Mouse (Mus musculus) neural tube, embryonic 12.5 days (tissue): ENCODE results near the gene BC049762. TPM values are rescaled to one million over a fixed set of nuclear protein-coding genes. Genes with fewer than 3 reads are reported as not detected.

Experiments
- ATAC-seq: fragments of 200-750 bp; cut with Nextera tagmentation; 2 replicates; pipeline ENCODE4 v1.8.0; 2017; ENCODE audit warnings: low read depth, mild to moderate bottlenecking, moderate TSS enrichment, moderate library complexity; ENCODE audit not compliant: low FRiP score
- H3K27ac ChIP-seq: fragments of 300-500 bp; sonication (generic); 2 replicates; pipeline ENCODE4 v1.5.1; 2016
- H3K27me3 ChIP-seq: fragments of 300-500 bp; sonication (generic); replicated peaks from 2 replicates; pipeline ENCODE4 v1.6.1; 2016; ENCODE audit warnings: mild to moderate bottlenecking
- H3K36me3 ChIP-seq: fragments of 300-500 bp; sonication (generic); 2 replicates; pipeline ENCODE4 v1.6.1; 2016; ENCODE audit warnings: mild to moderate bottlenecking
- H3K4me1 ChIP-seq: fragments of 300-500 bp; sonication (generic); 2 replicates; pipeline ENCODE4 v1.6.1; 2016
- H3K4me2 ChIP-seq: fragments of 300-500 bp; sonication (generic); replicated peaks from 2 replicates; pipeline ENCODE4 v1.6.1; 2016; ENCODE audit warnings: mild to moderate bottlenecking
- H3K4me3 ChIP-seq: fragments of 300-500 bp; sonication (generic); 2 replicates; pipeline ENCODE4 v1.5.1; 2016
- H3K9ac ChIP-seq: fragments of 300-500 bp; sonication (generic); 2 replicates; pipeline ENCODE4 v1.6.1; 2016; ENCODE audit warnings: mild to moderate bottlenecking
- H3K9me3 ChIP-seq: fragments of 300-500 bp; sonication (generic); 2 replicates; pipeline ENCODE4 v1.6.1; 2016; ENCODE audit warnings: mild to moderate bottlenecking
- WGBS: fragments of 180-500 bp; shearing (Covaris S2); methylation state at CpG from one replicate; pipeline ENCODE4 v1.1.7; 2016; 5-methylcytosine and 5-hydroxymethylcytosine counted together
- polyA plus RNA-seq: library from polyadenylated mRNA; unstranded; fragments of >200 nt; fragmentation: Nextera tagmentation; extraction: Ambion mirVana; gene quantifications from 2 replicates; pipeline ENCODE4 v1.2.1, GENCODE M21; 2016

The BC049762 gene
- polyA plus RNA-seq, 1 experiment from 2014 or later = 0.35 TPM

DNA sequence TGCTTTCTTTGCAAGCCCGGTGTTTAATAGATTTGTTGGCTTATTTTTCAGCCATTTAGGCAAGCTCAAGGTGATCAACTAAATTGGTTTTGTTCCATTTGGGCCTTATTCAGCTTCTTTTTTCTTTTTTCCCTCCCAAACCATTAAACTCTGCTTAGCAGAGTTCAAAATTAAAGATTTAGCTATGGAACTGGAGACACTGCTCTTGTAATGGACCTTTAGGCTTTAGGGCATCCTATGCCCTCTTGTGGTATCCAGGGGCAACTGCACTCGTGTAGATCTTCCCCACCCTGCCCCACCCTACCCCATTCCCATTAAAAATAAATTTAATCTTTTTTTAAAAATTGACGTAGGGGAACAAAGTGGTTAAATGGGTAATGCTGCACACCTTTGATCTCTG is 2.5 kb upstream of the BC049762 start:
- Histone ChIP-seq H3K27me3 (no peaks in the 10 kb centered on the region), H3K4me3 (0 out of 2 replicates have a peak overlapping the region, but pooled peaks have one; percentile 5), H3K36me3 (peaks cover 6% of the 10 kb centered on the region), H3K27ac (no peak overlapping the region), H3K9me3 (no peaks in the 10 kb centered on the region), H3K4me1 (peaks cover 19% of the 10 kb centered on the region), H3K9ac (no peak overlapping the region), H3K4me2 (peak overlapping the region; percentile 76)
- 55% methylated on average over 3 of the region's 3 CpGs for WGBS
- ATAC-seq = no peak

DNA sequence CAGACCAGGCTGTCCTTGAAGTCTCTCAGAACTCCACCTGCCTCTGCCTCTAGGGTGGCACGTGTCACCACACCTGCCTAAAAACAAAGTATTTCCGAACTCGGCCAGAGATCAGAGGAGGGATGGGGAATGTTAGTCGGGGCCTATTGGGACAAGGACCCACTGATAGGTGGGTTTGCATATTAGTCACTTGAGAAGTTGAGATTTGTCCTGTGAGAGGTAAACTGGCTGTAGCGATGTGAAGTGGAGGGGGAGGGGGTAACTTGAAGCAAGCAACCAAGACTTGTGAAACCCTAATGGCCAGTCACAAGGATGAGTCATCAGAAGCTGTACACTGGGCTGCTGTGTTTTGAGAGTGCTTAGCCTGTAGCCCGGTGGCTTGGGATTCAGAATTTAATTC is 1.5 kb upstream of the BC049762 start:
- Histone ChIP-seq H3K4me3 (peak overlapping the region; percentile 94), H3K9me3 (no peaks in the 10 kb centered on the region), H3K4me2 (peak overlapping the region; percentile 76), H3K27me3 (no peaks in the 10 kb centered on the region), H3K4me1 (peaks cover 19% of the 10 kb centered on the region), H3K36me3 (peaks cover 4% of the 10 kb centered on the region; the same call in 1 of the 2 replicates), H3K27ac (no peak overlapping the region), H3K9ac (peak overlapping the region; percentile 95; the same call in 1 of the 2 replicates)
- ATAC-seq = no peak
- WGBS = 25% methylated on average over 6 of the region's 6 CpGs

DNA sequence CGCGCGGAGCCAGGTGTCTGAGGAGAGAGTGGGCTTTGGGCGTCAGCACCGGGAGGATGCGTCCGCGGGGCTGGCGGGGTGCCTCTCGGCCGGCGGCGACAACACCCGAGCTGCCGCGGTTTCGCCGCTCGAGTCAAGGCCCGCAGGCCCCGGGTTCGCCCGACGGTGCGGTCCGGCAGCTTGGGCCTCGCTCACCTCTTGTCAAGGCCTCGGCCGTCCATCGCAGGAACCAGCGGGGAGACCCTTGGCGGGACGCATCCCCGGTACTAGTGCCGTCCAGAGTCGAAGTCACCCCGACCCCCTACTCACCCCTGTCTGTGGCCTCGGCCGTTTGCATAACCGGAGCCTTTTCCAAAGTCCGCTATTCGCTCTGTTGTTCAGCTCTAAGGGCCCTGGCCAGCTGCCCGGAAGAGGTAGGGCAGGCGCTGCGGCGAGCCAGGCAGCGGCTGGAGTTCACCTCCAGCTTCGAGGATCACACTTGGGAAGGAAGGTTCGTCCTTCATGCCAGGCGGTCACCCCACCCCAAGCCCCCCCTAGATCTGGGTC is 513 bp upstream of the BC049762 start:
- H3K36me3 ChIP-seq = peaks cover 4% of the 10 kb centered on the region; the same call in 1 of the 2 replicates
- peaks cover 19% of the 10 kb centered on the region for H3K4me1 ChIP-seq
- H3K27ac ChIP-seq = peak overlapping the region; percentile 77
- H3K9ac ChIP-seq = peak overlapping the region; percentile 95
- peak overlapping the region; percentile 94 for H3K4me3 ChIP-seq
- ATAC-seq = peak; percentile 70
- under 1% methylated on average over 50 of the region's 50 CpGs for WGBS
- no peaks in the 10 kb centered on the region for H3K9me3 ChIP-seq
- H3K27me3 ChIP-seq = no peaks in the 10 kb centered on the region
- H3K4me2 ChIP-seq = peak overlapping the region; percentile 76

GRCm38 (mm10) chr11:51261680-51262219 is 1.1 kb downstream of the BC049762 start, which contains the start of gene Clk4:
Gene Clk4, plus strand, starts transcription at chr11:51261730.
- Histone ChIP-seq H3K27me3 (no peaks in the 10 kb centered on the region), H3K4me2 (peak within 1 kb of the TSS; percentile 76), H3K27ac (no peak within 1 kb of the TSS), H3K4me1 (peaks cover 19% of the 10 kb centered on the region), H3K4me3 (peak within 1 kb of the TSS; percentile 94), H3K9ac (peak within 1 kb of the TSS; percentile 95), H3K9me3 (no peaks in the 10 kb centered on the region), H3K36me3 (no peaks in the 10 kb centered on the region)
- no peak for ATAC-seq
- WGBS = 76% methylated on average over 3 of the region's 3 CpGs

DNA sequence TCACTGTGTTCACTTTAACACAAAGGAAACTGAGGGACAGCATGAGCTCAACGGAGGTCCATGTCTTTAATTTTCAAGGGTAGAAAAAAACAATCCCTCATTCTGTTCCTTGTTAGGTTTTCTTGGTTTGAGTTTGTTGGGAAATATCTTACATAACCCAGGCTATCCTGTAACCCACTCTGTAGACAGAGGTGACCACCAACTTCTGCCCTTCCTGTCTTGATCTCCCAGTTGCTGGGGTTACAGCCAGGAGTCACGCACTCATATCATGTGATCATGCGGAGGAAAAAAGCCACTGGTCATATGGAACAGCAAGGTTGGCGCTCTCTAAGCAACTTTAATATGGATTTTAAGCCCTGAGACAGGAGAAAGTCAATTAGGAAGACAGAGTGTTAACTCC is 5.8 kb downstream of the BC049762 start:
- H3K36me3 ChIP-seq = no peaks in the 10 kb centered on the region
- 92% methylated on average over 4 of the region's 4 CpGs for WGBS
- no peak overlapping the region for H3K4me2 ChIP-seq
- ATAC-seq = no peak
- no peak overlapping the region for H3K4me3 ChIP-seq
- no peaks in the 10 kb centered on the region for H3K9me3 ChIP-seq
- no peaks in the 10 kb centered on the region for H3K4me1 ChIP-seq
- no peak overlapping the region for H3K27ac ChIP-seq
- no peaks in the 10 kb centered on the region for H3K27me3 ChIP-seq
- no peak overlapping the region for H3K9ac ChIP-seq

- Histone ChIP-seq H3K36me3 (no peaks in the 10 kb centered on the region), H3K4me1 (no peaks in the 10 kb centered on the region), H3K27ac (no peak overlapping the region), H3K9me3 (no peaks in the 10 kb centered on the region), H3K27me3 (no peaks in the 10 kb centered on the region), H3K4me2 (no peak overlapping the region), H3K9ac (no peak overlapping the region), H3K4me3 (no peak overlapping the region)
- ATAC-seq = no peak
- 93% methylated on average over 2 of the region's 2 CpGs for WGBS
These were observed 19.9 kb downstream of the BC049762 start for GRCm38 (mm10) chr11:51242897-51243296.

DNA sequence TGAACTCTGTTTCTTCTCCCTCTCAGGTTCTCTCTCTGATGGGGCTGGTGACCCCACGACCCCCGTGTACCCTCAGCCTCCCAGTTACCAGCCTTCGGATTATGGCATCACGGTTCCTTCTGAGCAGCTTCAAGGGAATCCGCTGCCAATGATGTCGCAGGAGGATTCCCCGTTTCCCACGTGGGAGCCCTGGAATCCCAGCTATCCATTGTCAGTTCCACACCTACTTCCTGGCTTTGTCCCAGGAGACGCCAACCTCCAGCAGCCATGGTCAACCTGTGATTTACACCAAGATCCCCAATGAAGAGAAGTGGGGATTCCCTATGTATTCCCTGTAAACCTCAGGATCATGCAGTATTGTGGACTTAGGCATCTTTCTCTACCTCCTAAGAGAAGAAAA is 28.2 kb downstream of the BC049762 start:
- no peaks in the 10 kb centered on the region for H3K9me3 ChIP-seq
- no peak overlapping the region for H3K4me3 ChIP-seq
- WGBS = 91% methylated on average over 9 of the region's 9 CpGs
- H3K4me2 ChIP-seq = no peak overlapping the region
- no peaks in the 10 kb centered on the region for H3K27me3 ChIP-seq
- no peaks in the 10 kb centered on the region for H3K36me3 ChIP-seq
- H3K4me1 ChIP-seq = no peaks in the 10 kb centered on the region
- H3K9ac ChIP-seq = no peak overlapping the region
- ATAC-seq = no peak
- H3K27ac ChIP-seq = no peak overlapping the region

DNA sequence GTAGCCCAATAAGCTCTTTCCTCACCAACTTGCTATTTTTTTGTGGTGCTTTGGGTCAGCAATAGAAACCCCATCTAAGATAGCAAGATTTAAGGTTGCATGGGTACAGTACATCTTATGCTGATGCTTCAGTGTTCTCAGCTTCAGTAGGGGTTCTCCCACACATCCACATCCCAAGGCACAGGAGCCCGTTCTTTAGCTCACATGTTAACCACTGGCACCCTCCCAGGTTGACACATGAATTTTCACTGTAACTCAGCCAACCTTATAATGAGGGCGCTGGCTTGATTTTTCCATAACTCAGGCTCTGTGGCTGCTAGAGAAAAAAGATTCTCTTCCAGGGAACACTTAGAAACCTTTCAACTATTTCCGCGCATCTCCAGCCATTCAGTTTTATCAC is 35.7 kb downstream of the BC049762 start:
- 91% methylated on average over 4 of the region's 4 CpGs for WGBS

DNA sequence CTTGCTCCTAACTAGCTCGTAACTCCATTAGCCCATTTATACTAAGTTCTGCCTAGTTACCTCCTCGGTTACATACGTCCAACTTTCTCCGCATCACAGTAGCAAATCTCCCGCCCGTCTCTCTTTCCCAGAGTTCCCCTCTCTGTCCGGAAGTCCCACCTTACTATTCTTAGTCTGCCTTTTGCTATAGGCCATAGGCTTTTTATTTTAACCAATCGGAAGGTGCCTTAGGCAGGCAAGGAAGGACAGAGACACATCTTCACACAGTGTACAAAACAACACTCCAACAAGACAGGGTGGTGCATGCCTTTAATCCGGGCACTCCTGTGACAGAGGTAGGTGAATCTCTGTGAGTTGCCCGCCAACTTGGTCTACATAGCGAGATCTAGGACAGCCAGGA is 42.5 kb downstream of the BC049762 start, which contains the start of gene Gm12569:
TSS of gene Gm12569 (plus strand) at position 166 of the 400 bp plus-strand sequence.
- no peak within 1 kb of the TSS for H3K4me3 ChIP-seq
- no peaks in the 10 kb centered on the region for H3K4me1 ChIP-seq
- H3K4me2 ChIP-seq = no peak within 1 kb of the TSS
- WGBS = 94% methylated on average over 11 of the region's 11 CpGs
- no peaks in the 10 kb centered on the region for H3K9me3 ChIP-seq
- no peak within 1 kb of the TSS for H3K27ac ChIP-seq
- no peaks in the 10 kb centered on the region for H3K36me3 ChIP-seq
- ATAC-seq = no peak
- H3K9ac ChIP-seq = no peak within 1 kb of the TSS
- H3K27me3 ChIP-seq = no peaks in the 10 kb centered on the region

More for the DNA sequence above, 35.7 kb downstream of the BC049762 start:
- Histone ChIP-seq H3K9ac (no peak overlapping the region), H3K4me3 (no peak overlapping the region), H3K27ac (no peak overlapping the region), H3K27me3 (no peaks in the 10 kb centered on the region), H3K4me2 (no peak overlapping the region), H3K4me1 (no peaks in the 10 kb centered on the region), H3K9me3 (no peaks in the 10 kb centered on the region), H3K36me3 (no peaks in the 10 kb centered on the region)
- ATAC-seq = no peak

DNA sequence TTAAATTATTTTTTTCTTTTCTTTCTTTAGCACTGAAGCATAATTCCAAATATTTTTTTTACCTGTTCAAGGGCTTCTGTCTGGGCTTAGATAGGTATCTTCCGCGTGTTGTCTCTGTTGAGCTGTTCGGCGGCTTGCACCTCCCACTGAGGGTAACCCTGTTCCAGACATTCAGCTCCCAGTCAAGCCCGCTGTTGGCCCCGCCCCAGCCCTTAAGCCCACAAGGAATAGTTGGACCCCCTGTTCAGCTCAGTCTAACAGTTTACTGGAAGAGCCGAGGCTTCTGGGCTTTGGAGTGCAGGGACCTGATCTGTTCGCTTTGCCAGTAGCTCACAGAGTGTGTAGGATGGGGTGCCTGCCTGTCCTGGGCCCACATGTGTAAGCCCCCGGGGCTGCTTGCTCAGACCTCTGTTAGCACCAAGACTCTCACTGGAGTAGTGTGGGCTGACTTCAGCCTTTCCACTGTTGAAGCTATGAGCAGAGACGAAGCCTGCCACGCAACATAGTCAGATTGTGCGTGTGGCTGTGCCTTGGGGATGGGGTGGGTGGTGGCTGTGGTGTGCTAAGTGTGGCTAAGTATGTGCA is 43.4 kb downstream of the BC049762 start:
- Histone ChIP-seq H3K4me3 (no peak overlapping the region), H3K4me2 (no peak overlapping the region), H3K27ac (no peak overlapping the region), H3K9ac (no peak overlapping the region), H3K27me3 (no peaks in the 10 kb centered on the region), H3K9me3 (no peaks in the 10 kb centered on the region), H3K36me3 (no peaks in the 10 kb centered on the region), H3K4me1 (no peaks in the 10 kb centered on the region)
- WGBS = 82% methylated on average over 12 of the region's 12 CpGs
- no peak for ATAC-seq

DNA sequence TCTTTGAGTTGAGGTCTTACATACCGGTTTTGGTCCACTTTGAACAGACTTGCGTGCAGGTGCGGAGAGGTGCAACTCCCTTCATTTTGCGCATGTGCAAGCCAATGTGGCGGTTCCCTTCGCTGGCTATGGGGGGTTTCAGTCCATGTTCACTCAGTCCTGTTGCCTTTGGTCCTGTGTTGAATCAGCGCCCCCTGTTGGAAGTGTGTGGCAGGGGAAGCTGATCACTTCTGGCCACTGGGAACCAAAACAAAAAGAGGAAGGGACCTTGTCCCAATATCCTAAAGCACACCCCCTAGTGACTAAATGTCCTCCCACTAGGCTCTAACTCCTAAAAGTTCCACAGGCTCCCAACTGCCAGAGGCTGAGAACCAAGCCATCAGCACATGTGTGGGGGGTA is 48.8 kb downstream of the BC049762 start:
- no peak for ATAC-seq
- Histone ChIP-seq H3K9me3 (no peaks in the 10 kb centered on the region), H3K4me2 (no peak overlapping the region), H3K27me3 (no peaks in the 10 kb centered on the region), H3K36me3 (no peaks in the 10 kb centered on the region), H3K4me1 (no peaks in the 10 kb centered on the region), H3K27ac (no peak overlapping the region), H3K4me3 (no peak overlapping the region), H3K9ac (no peak overlapping the region)
- 86% methylated on average over 7 of the region's 7 CpGs for WGBS

DNA sequence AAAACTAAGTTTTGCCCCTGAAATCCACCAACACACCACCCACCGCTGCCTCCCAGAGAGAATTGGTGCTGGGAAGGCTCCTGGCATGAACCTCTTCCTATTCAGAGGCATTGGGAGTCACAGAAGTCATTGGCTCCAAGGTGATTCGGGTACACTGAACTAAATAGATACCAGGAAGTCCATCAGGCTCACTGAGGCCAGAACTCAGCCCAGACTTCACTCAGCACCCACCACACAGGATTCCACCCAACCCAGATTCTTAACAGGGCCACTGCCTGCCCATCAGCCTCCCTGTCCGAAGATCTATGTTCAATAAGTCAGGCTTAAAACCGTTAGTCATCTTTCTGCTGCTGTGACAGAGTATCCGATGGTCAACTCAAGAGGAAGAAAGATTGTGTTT is 51.4 kb downstream of the BC049762 start:
- H3K27ac ChIP-seq = no peak overlapping the region
- WGBS = 92% methylated on average over 5 of the region's 5 CpGs
- no peaks in the 10 kb centered on the region for H3K27me3 ChIP-seq
- no peaks in the 10 kb centered on the region for H3K4me1 ChIP-seq
- H3K9ac ChIP-seq = no peak overlapping the region
- no peak overlapping the region for H3K4me2 ChIP-seq
- H3K36me3 ChIP-seq = no peaks in the 10 kb centered on the region
- ATAC-seq = no peak
- no peak overlapping the region for H3K4me3 ChIP-seq
- no peaks in the 10 kb centered on the region for H3K9me3 ChIP-seq
